Mouse (Mus musculus) urinary bladder, postnatal 36 days (tissue): ENCODE measurements around the gene Notch2.

Experiments
- DNase-seq, 2 experiments: peaks; one replicate each; pipeline ENCODE4 v3.0.0; 2022; ENCODE audit warnings: low spot score in 2 of 2, mixed read lengths in 1 of 2

Gene Notch2

GRCm38 (mm10) chr3:98069161-98069560 is 55.8 kb downstream of the Notch2 start:
- no peak for DNase-seq

DNA sequence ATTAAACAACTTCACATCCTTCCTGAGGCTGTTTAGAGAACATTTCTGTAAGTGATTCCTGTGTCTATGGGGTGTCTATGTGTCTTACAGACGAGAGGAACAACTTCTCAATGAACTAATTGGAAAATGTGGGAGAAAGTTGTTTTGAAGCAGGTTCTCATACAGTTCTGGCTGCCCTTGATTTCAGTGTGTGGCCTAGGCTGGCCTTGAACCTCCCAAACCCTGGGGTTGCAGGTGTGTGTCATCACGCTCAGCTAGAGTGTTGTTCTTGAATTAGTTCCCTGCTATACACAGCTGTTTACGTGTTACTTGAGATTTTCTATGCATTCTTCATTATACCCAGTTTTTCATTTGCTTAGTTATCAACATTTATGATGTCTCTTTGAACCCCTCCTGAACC is 56.5 kb downstream of the Notch2 start:
- DNase-seq = no peak

- DNase-seq = no peak
These were observed 59.2 kb downstream of the Notch2 start for GRCm38 (mm10) chr3:98072570-98072969.

- DNase-seq = no peak
These were observed 60.2 kb downstream of the Notch2 start for GRCm38 (mm10) chr3:98073545-98073944.

GRCm38 (mm10) chr3:98074622-98075231 is 61.4 kb downstream of the Notch2 start:
- DNase-seq = no peak

- no peak for DNase-seq
These were observed 64.5 kb downstream of the Notch2 start for GRCm38 (mm10) chr3:98077866-98078265.

DNA sequence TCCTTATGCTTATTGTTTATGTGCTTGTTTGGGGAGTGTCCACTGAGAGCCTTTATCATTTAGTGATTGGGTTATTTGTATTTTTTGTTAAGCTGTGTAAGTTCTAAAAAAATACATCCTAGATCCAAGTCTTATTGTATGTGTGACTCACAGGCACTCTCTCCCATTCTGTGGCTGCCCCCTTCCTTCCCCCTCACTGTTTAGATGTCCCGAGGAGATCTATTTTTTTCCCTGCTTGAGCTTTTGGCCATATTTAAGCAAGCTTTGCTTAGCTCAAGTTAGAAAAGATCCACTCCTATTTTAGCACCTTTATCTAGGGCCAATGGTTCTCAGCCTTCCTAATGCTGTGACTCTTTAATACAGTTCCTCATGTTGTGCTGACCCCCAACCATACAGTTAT is 65.5 kb downstream of the Notch2 start:
- no peak for DNase-seq

GRCm38 (mm10) chr3:98079601-98080215 is 66.4 kb downstream of the Notch2 start:
- DNase-seq = no peak

DNA sequence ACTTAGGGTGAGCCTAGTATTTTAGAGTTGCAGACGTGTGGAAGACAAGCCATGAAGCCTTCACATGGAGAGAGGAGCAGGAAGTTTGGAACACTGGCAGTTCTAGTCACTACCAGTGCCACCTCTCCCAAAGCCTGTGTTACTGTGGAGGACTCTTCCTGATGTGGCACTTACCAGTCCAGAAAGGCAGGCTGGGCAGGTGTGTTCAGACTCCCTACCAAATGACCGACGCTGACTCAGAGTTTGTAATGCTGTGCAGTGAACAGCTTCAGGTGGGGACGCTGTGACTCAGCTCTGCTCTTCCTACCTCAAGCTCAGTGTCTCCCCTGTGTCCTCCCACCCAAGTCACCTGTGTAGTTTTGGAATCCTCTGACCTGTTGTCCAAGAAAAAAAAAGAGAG is 67.3 kb downstream of the Notch2 start:
- peak; percentile 47 to 64 for DNase-seq

- DNase-seq = no peak
These were observed 68.9 kb downstream of the Notch2 start for GRCm38 (mm10) chr3:98082188-98082587.

GRCm38 (mm10) chr3:98082972-98083371 is 69.6 kb downstream of the Notch2 start:
- DNase-seq = no peak

- no peak for DNase-seq
These were observed 70.8 kb downstream of the Notch2 start for GRCm38 (mm10) chr3:98084061-98084655.

DNA sequence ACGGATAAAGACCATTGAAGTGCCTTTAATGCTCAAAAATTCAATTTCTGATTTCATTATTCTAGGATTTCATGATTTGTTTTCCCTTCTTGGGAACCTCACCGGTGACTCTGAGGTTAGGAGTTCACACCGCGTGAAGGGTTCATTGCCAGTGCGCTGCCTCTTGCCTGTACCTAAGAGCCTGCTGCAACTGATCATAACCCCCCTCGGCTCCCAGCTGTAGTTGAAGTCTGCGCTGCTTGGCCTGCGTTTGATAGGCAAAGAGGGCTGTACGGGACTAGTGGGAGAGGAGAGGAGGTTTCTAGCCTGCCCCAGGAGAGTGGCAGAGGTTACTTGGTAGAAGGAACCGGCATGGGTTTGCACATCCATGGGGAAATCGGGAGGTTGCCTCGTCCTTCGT is 71.5 kb downstream of the Notch2 start:
- DNase-seq = no peak

DNA sequence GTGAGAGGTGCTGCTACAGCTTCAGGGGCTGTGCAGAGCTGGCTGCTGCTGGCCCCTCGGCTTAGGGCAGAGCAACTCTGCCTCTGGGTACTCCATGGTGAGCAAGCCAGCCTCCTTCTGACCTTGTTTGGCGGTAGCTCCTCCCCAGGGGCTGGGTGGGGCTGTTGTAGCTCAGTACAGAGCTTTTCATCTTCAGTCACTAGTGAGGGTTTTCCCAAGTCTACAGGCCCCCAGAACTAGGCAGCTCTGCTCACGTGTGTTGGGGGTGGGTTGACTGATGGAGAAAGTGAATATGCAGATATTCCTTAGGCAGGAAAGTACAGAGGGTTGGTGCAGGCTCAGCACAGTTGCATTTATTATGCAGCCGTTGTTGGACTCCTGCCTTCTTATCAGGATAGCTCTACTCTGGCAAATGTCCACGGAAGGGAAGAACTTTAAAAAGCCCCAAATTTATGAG is 72.5 kb downstream of the Notch2 start:
- peak in 1 of 2 experiments; percentile 50 for DNase-seq

DNA sequence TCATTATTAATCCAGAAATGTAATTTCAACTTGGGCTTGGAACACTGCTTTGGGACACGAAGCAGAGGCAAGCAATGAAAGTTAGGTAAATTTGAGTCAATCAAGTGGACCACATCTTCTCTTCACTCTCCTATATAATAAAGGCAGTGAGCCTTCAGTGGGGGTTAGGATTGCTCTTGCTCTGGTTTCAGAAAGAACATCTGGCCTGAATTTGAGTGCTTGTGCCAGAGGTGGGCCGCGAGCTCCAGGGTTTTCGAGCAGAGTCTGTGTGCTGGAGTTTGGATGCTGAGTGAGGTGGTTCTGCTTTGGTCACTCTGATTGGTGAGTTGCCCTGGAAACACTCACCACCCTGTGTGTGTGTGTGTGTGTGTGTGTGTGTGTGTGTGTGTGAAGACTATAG is 73.1 kb downstream of the Notch2 start:
- DNase-seq = no peak

DNA sequence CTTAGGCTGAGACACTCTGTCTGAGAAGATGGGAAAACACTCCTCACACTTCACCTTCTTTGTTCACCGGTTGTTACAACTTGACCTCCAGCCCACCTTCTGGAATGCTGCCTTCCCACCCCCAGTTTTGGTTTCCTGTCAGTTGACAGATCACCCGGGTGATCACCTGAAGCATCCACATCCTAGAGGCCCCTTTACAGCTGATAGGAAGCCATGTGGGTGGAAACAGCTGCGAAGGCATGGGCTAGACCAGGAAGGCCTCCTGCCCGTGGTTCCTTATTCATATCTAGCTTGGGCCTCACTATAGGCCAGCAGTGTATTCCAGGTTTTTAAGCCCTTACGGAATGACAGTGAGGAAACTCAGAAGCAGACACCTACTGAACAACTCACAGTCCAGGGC is 73.5 kb downstream of the Notch2 start:
- DNase-seq = no peak

- no peak for DNase-seq
These were observed 74.2 kb downstream of the Notch2 start for GRCm38 (mm10) chr3:98087551-98087950.

DNA sequence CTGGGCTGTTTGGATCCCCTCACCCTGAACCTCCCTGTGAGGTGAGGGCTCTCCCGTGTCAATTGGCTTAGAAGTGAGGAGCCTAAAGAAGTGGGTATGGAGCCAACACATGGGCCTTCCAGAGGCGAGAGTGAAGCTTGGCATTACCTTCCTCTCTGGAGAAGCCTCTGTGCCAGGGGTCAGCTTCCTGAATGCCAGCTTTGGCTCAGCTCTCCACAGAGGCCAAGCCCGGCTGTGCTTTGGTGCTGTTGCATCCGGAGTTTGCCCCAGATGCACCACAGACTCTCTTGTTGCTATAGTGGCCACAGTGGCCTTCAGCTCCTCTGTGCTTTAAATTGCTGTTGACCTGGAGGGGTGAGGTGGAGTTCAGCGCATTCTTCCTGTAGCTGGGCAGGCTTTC is 76.4 kb downstream of the Notch2 start:
- DNase-seq = peak in 1 of 2 experiments; percentile 43

GRCm38 (mm10) chr3:98090129-98090528 is 76.8 kb downstream of the Notch2 start:
- no peak for DNase-seq

GRCm38 (mm10) chr3:98092680-98093370 is 79.5 kb downstream of the Notch2 start:
- no peak for DNase-seq

- DNase-seq = no peak
These were observed 80.6 kb downstream of the Notch2 start for GRCm38 (mm10) chr3:98093954-98094353.
